Mouse (Mus musculus): ENCODE results near the gene Vmn1r184.
"Not testable (repeated sequence)": the region's sequence is repeated elsewhere in the genome, so short reads cannot be mapped to it uniquely, and the experiment has no call there.

Gene Vmn1r184

DNA sequence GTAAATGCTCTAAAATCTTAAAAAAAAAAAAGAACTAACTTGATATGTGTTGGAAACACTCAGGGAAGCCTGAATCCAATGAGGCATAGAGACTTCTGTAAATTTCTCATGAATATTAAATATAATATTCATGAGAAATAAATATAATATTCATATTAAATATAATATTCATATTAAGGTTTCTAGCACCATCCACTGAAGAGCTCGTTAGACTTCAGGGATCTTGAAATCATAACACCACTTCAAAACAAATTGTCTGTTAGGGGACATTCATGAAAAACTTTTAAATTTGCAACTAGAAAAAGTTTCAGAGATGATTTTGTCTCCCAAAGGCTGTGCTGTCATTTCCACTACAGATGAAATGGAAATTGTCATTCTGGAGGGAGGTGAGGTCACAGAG lies at the start of gene Vmn1r184:
Gene Vmn1r184 (plus strand): TSS at position 301 of the 400 bp plus-strand sequence.
- not testable (repeated sequence) for DNase-seq

DNA sequence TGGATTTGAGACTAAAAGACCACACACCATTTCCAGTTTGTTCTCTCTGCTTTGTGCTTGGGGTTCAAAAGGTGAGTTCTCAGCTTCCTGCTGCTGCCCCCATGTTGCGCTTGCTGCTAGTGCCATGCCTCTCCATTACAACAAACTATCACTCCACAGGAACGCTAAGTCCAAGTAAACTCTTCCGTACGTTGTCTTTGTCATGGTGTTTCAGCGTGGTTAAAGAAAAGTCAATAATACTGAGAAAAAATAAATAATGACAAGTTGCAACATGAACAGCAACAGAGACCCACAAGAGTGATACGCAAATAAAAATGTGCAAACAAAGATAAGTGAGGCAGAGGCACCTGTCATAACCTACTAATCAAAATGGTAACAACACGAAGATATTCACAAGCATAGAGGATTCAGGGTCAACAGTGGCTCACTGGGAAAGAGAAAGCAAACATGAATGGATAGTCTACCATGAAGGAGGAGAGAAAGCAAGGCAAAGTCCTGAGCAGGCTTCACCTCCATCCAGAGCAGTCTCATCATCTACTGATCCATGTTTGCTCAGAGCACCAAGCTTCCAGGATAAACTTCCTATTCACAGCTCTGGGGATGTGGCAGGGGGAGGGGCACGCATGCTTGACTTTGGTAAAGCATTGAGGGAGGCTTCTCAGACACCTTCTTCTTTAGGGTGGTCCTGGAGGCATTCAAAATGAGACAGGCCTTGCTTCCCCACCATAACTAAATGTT lies 43.5 kb downstream of the Vmn1r184 start:
- not testable (repeated sequence) for DNase-seq

- peak; percentile 18 for DNase-seq
These were observed 46.8 kb downstream of the Vmn1r184 start, which contains the start of gene Cyp2a4 for GRCm38 (mm10) chr7:26306926-26307325. Cyp2a4 (plus strand) TSS chr7:26307169.

GRCm38 (mm10) chr7:26311786-26312185 lies 51.7 kb downstream of the Vmn1r184 start:
- DNase-seq, result not testable (repeated sequence)

- DNase-seq, result not testable (repeated sequence)
These were observed 55.1 kb downstream of the Vmn1r184 start for GRCm38 (mm10) chr7:26315194-26315593.

DNA sequence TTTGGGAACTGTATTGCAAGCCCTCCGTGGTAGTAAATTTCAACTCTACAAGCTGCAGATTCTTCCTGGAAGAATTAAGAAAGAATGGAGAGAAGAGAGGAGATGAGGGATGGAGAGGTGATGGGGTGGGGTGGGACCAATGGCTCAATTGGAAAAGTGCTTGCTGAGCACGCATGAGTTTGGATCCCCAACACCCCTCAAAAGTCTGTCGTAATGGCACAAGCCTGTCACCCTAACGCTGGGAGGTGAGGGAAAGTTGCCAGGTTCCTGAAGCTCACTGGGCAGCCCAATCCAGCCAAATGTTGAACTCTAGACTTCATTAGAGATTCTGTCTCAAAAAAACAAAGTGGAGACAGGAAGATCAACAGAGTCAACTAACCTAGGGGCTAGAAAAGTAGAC lies 55.7 kb downstream of the Vmn1r184 start:
- DNase-seq, result not testable (repeated sequence)

Measured in kidney, adult 11 months (tissue).